Mouse (Mus musculus): ENCODE data around the gene Gm8068.
"Not testable (repeated sequence)": the region's sequence is repeated elsewhere in the genome, so short reads cannot be mapped to it uniquely, and the experiment has no call there.

Gene Gm8068

GRCm38 (mm10) chr14:41701785-41702184, at the start of gene Gm8068:
Gm8068 (minus strand) TSS chr14:41701885.
- not testable (repeated sequence) for DNase-seq (ENCODE audit: low read depth, low spot score)

- DNase-seq (ENCODE audit: low read depth, low spot score), result not testable (repeated sequence)
Measured at GRCm38 (mm10) chr14:41750514-41750913, 48.8 kb upstream of the Gm8068 start, which contains the start of gene Gm7929. Gm7929 (minus strand) TSS chr14:41750614.

GRCm38 (mm10) chr14:41723437-41723836, 21.8 kb upstream of the Gm8068 start:
- DNase-seq (ENCODE audit: low read depth, low spot score), result not testable (repeated sequence)

- DNase-seq (ENCODE audit: low read depth, low spot score), result not testable (repeated sequence)
Measured at GRCm38 (mm10) chr14:41717180-41717579, 15.5 kb upstream of the Gm8068 start.

GRCm38 (mm10) chr14:41648176-41648575, 53.5 kb downstream of the Gm8068 start:
- not testable (repeated sequence) for DNase-seq (ENCODE audit: low read depth, low spot score)
